22 mouse cellular contexts compared by ENCODE assay signal in the genomic region with DNA sequence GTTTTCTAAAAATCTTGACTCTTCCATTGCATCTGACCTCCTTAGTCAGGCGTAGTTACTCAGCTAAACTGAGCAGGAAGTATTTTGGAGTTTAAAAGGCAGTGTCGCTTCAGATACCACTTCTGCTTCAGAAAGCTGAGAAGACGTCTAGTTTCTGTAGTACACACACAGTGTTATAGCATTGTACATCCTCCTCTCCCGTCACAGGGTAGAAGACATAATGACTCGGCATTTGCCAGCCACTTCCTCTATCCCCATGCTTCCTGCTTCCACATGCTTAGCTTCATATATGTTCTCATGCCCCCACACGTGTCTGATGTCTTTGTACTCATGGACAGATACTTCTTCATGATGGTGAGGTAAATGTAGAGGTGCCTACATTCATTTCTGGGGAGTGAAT. TPM values are rescaled to one million over a fixed set of nuclear protein-coding genes. Genes with fewer than 3 reads are reported as not detected.
DNase-seq lines count a peak whose midpoint lies in the region.
"Had no signal": no experiment of that assay in that cellular context is flagged by ENCODE, and none has a peak within 500 bp of the region (broad histone marks: within the 10 kb centered on the region; RNA-seq: fewer than 3 reads in every experiment).

No protein-coding gene starts in this region.

- peak; percentile 5 for DNase-seq in lung, postnatal 25 days (ENCODE audit: low spot score)
- DNase-seq in lung, postnatal 10 days, result no peak
- peak; percentile 18 for DNase-seq in brain, adult 2 months (ENCODE audit: low read depth, low spot score)
- DNase-seq in skeletal muscle tissue, adult 2 months (ENCODE audit: low read depth, low spot score), result peak; percentile 4
- DNase-seq in layer of hippocampus, adult 18-20 months (ENCODE audit: low spot score in 2 of 2), result no peak
- DNase-seq in left cerebral cortex, postnatal 10 days (ENCODE audit: extremely low spot score in 1 of 2, low spot score in 2 of 2), result no peak
- DNase-seq in gastrocnemius, postnatal 4 days (ENCODE audit: low spot score in 2 of 2), result no peak
- DNase-seq: adrenal gland, postnatal 14 days; cerebellum, adult 11-12 months; cerebellum, postnatal 25 days; kidney, adult 9 months; kidney, postnatal 36 days; layer of hippocampus, adult 9-11 months; lung, embryonic 14.5 days; thymus, adult 18-20 months; thymus, postnatal 4 days had no signal

- no peak overlapping the region for H3K4me3 ChIP-seq in macrophage (ENCODE audit: inconsistent target)
- H3K4me3 ChIP-seq: forebrain, embryonic 10.5 days; hindbrain, embryonic 12.5 days; left cerebral cortex, adult 2 months; limb, embryonic 12.5 days; midbrain, embryonic 10.5 days had no signal

- intact Hi-C loops in left cerebral cortex, postnatal 10 days (cut with DNase I), result no loop called here

- peaks cover 25% of the 10 kb centered on the region; the same call in 1 of the 2 replicates for H3K36me3 ChIP-seq in macrophage (ENCODE audit: inconsistent target)

- peaks cover 42% of the 10 kb centered on the region for H3K79me2 ChIP-seq in macrophage (ENCODE audit: inconsistent target)

- 2% methylated on average over 6 of the region's 6 CpGs for WGBS in macrophage (ENCODE audit: missing documents)

- H3K27ac ChIP-seq in macrophage, result peak overlapping the region; percentile 83
- H3K27ac ChIP-seq: forebrain, embryonic 10.5 days; hindbrain, embryonic 12.5 days; left cerebral cortex, adult 2 months; limb, embryonic 12.5 days; midbrain, embryonic 10.5 days had no signal

RNA-seq across cellular contexts. Expression of gene Fam45a, which starts 7.3 kb away (rescaled TPM):
- 10 to 100 TPM in 24 of 26 experiments, 1 to 10 TPM in 2; 5.5 to 73.2 (median 44.0) TPM for total RNA-seq in macrophage (2018; cell fraction: chromatin; rRNA removed)
- total RNA-seq in macrophage (2018; cell fraction: cytosol; rRNA removed), result 10 to 100 TPM; 20.2 to 35.7 (median 30.4) TPM
- total RNA-seq in macrophage (2018; cell fraction: nucleus; rRNA removed), result 10 to 100 TPM in 25 of 26 experiments, 1 to 10 TPM in 1; 8.7 to 73.1 (median 30.2) TPM
- 32.6 to 59.1 TPM (median 48.3 TPM) in 3 replicates for polyA plus RNA-seq in macrophage (2018)
- 10 to 100 TPM; 44.5 to 45.3 TPM for total RNA-seq in layer of hippocampus, adult 18-20 months (2021)
- 10 to 100 TPM; 32.7 to 39.6 TPM for total RNA-seq in left cerebral cortex, postnatal 10 days (2021)
- total RNA-seq in gastrocnemius, postnatal 4 days (2021), result 10 to 100 TPM; 23.4 to 24.1 TPM

RNA-seq across cellular contexts. Expression of gene Eif3a, which starts 28.2 kb away (rescaled TPM):
- 100 to 1,000 TPM; 237 to 601 (median 395) TPM for total RNA-seq in macrophage (2018; cell fraction: chromatin; rRNA removed)
- 100 to 1,000 TPM; 124 to 245 (median 178) TPM for total RNA-seq in macrophage (2018; cell fraction: cytosol; rRNA removed)
- 100 to 1,000 TPM; 253 to 531 (median 300) TPM for total RNA-seq in macrophage (2018; cell fraction: nucleus; rRNA removed)
- polyA plus RNA-seq in macrophage (2018), result 151 to 321 TPM (median 247 TPM) in 3 replicates
- 10 to 100 TPM; 95.6 to 99.8 TPM for total RNA-seq in layer of hippocampus, adult 18-20 months (2021)
- total RNA-seq in left cerebral cortex, postnatal 10 days (2021), result 100 to 1,000 TPM; 122 to 123 TPM
- total RNA-seq in gastrocnemius, postnatal 4 days (2021), result 100 to 1,000 TPM; 123 to 135 TPM

RNA-seq across cellular contexts. Expression of gene Sfxn4, which starts 42.6 kb away (rescaled TPM):
- 10 to 100 TPM in 13 of 26 experiments, 1 to 10 TPM in 12, under 1 TPM in 1; 0.60 to 15.2 (median 10.5) TPM for total RNA-seq in macrophage (2018; cell fraction: chromatin; rRNA removed)
- total RNA-seq in macrophage (2018; cell fraction: cytosol; rRNA removed), result 1 to 10 TPM in 25 of 26 experiments, under 1 TPM in 1; 0.94 to 2.5 (median 1.7) TPM
- 10 to 100 TPM in 4 of 26 experiments, 1 to 10 TPM in 22; 1.5 to 12.5 (median 7.6) TPM for total RNA-seq in macrophage (2018; cell fraction: nucleus; rRNA removed)
- polyA plus RNA-seq in macrophage (2018), result 1.7 to 2.2 TPM (median 2.1 TPM) in 3 replicates
- 10 to 100 TPM; 12.5 to 17.8 TPM for total RNA-seq in layer of hippocampus, adult 18-20 months (2021)
- total RNA-seq in left cerebral cortex, postnatal 10 days (2021), result 10 to 100 TPM; 10.8 to 11.5 TPM
- 1 to 10 TPM; 4.2 to 6.2 TPM for total RNA-seq in gastrocnemius, postnatal 4 days (2021)

RNA-seq across cellular contexts. Expression of gene Prdx3, which starts 55.7 kb away (rescaled TPM):
- total RNA-seq in macrophage (2018; cell fraction: chromatin; rRNA removed), result 10 to 100 TPM in 1 of 26 experiments, 1 to 10 TPM in 24, not detected in 1; 1.2 to 13.2 (median 4.0) TPM
- total RNA-seq in macrophage (2018; cell fraction: cytosol; rRNA removed), result 10 to 100 TPM; 45.4 to 65.9 (median 57.0) TPM
- 10 to 100 TPM in 18 of 26 experiments, 1 to 10 TPM in 8; 4.4 to 28.7 (median 13.2) TPM for total RNA-seq in macrophage (2018; cell fraction: nucleus; rRNA removed)
- polyA plus RNA-seq in macrophage (2018), result 45.1 to 93.5 TPM (median 65.5 TPM) in 3 replicates
- 10 to 100 TPM; 73.4 to 75.1 TPM for total RNA-seq in layer of hippocampus, adult 18-20 months (2021)
- 10 to 100 TPM; 91.6 to 93.9 TPM for total RNA-seq in left cerebral cortex, postnatal 10 days (2021)
- total RNA-seq in gastrocnemius, postnatal 4 days (2021), result 100 to 1,000 TPM; 109 to 115 TPM

Comparison
In these comparisons a context has a peak if more than half of its experiments do, and no peak if none do; other contexts are left out.
1. DNase-seq: peak in lung, postnatal 25 days (single experiment), brain, adult 2 months (single experiment) and skeletal muscle tissue, adult 2 months (single experiment); none in lung, postnatal 10 days (single experiment), layer of hippocampus, adult 18-20 months (0 of 2), left cerebral cortex, postnatal 10 days (0 of 2) and gastrocnemius, postnatal 4 days (0 of 2).